In the genomic region with DNA sequence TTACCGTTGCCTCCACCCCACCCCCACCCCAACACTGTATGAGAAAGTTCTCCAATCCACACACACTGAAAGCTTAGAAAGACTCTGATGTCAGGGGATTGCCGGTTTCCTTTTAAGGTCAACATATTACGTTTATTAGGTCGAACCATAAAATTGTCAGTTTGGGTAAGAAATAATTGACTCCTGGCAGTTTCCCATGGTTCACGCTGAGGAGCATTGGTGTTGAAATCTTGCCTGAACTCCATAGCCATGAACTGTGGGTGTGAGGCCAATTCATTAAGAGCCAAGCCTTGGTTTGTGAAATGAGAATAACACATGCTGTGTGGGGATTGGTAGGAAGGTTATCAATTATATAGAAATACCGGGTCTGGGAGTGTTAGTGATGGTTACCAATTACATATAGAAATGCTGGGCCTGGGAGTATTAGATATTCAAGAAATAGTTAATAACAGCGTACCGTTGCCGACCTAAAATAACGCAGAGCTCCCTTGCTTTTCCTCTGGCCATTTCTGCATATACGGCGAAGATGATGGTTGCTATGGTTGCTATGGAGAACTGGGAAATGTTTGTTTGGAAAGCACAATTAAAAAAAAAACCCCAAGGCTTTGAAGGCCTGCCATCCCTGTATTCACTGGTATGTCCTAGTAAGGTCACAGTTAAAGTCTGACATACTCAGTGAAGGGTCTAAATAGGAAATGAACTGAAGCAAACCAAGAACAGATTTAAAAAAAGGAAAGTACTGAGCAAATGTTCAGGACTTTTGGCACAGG, we compare ENCODE assay signal across 26 mouse cellular contexts. TPM values are rescaled to one million over a fixed set of nuclear protein-coding genes. Genes with fewer than 3 reads are reported as not detected.
A peak's percentile ranks its signal among the peaks of the same experiment; 100 is the strongest.
DNase-seq lines count a peak whose midpoint lies in the region; ATAC-seq and TF ChIP-seq lines count a peak whose summit lies in the region.
"Had no signal": no experiment of that assay in that cellular context is flagged by ENCODE, and none has a peak within 500 bp of the region (broad histone marks: within the 10 kb centered on the region; RNA-seq: fewer than 3 reads in every experiment).

No protein-coding gene starts in this region.

- no peak overlapping the region for H3K27ac ChIP-seq in heart, embryonic 10.5 days
- no peak overlapping the region for H3K27ac ChIP-seq in kidney, embryonic 15.5 days
- no peak overlapping the region; the same call in 1 of the 2 replicates for H3K27ac ChIP-seq in midbrain, postnatal 0 days (ENCODE audit: low read depth, low read length)
- H3K27ac ChIP-seq in midbrain, embryonic 13.5 days = no peak overlapping the region
- no peak overlapping the region for H3K27ac ChIP-seq in limb, embryonic 10.5 days
- H3K27ac ChIP-seq: embryonic facial prominence, embryonic 13.5 days; layer of hippocampus, adult 2 months; limb, embryonic 13.5 days; liver, embryonic 14.5 days; midbrain, embryonic 10.5 days; neural tube, embryonic 13.5 days had no signal

- H3K4me3 ChIP-seq in heart, embryonic 10.5 days = no peak overlapping the region
- H3K4me3 ChIP-seq in kidney, embryonic 15.5 days (replicated peaks) = no peak overlapping the region
- no peak overlapping the region for H3K4me3 ChIP-seq in midbrain, postnatal 0 days (ENCODE audit: low read depth, low read length)
- no peak overlapping the region for H3K4me3 ChIP-seq in midbrain, embryonic 13.5 days (replicated peaks)
- H3K4me3 ChIP-seq in limb, embryonic 10.5 days = no peak overlapping the region
- H3K4me3 ChIP-seq: embryonic facial prominence, embryonic 13.5 days; erythroblast, embryonic 14.5 days; heart, embryonic 12.5 days; layer of hippocampus, adult 2 months; limb, embryonic 13.5 days; midbrain, embryonic 10.5 days; myocyte; neural tube, embryonic 13.5 days had no signal

- H3K27me3 ChIP-seq in heart, embryonic 10.5 days (ENCODE audit: insufficient read depth, poor library complexity, severe bottlenecking) = no peaks in the 10 kb centered on the region
- no peaks in the 10 kb centered on the region for H3K27me3 ChIP-seq in kidney, embryonic 15.5 days
- H3K27me3 ChIP-seq in midbrain, postnatal 0 days (ENCODE audit: insufficient read depth, low read length) = no peaks in the 10 kb centered on the region
- no peaks in the 10 kb centered on the region for H3K27me3 ChIP-seq in midbrain, embryonic 13.5 days
- no peaks in the 10 kb centered on the region for H3K27me3 ChIP-seq in limb, embryonic 10.5 days (ENCODE audit: low read depth, poor library complexity, severe bottlenecking)
- H3K27me3 ChIP-seq: embryonic facial prominence, embryonic 13.5 days; heart, embryonic 12.5 days; neural tube, embryonic 13.5 days had no signal

- no peak overlapping the region for H3K9ac ChIP-seq in kidney, embryonic 15.5 days
- H3K9ac ChIP-seq in midbrain, postnatal 0 days (replicated peaks; ENCODE audit: low read length, poor library complexity, severe bottlenecking) = no peak overlapping the region
- no peak overlapping the region for H3K9ac ChIP-seq in midbrain, embryonic 13.5 days (replicated peaks)
- H3K9ac ChIP-seq: embryonic facial prominence, embryonic 13.5 days; heart, embryonic 12.5 days; limb, embryonic 13.5 days; liver, embryonic 14.5 days had no signal

- no peaks in the 10 kb centered on the region for H3K36me3 ChIP-seq in heart, embryonic 10.5 days
- no peaks in the 10 kb centered on the region for H3K36me3 ChIP-seq in kidney, embryonic 15.5 days
- H3K36me3 ChIP-seq in midbrain, postnatal 0 days (ENCODE audit: insufficient read depth, low read length) = no peaks in the 10 kb centered on the region
- H3K36me3 ChIP-seq in midbrain, embryonic 13.5 days = no peaks in the 10 kb centered on the region
- no peaks in the 10 kb centered on the region for H3K36me3 ChIP-seq in limb, embryonic 10.5 days
- H3K36me3 ChIP-seq: embryonic facial prominence, embryonic 13.5 days; heart, embryonic 12.5 days; limb, embryonic 13.5 days; midbrain, embryonic 10.5 days; neural tube, embryonic 13.5 days had no signal

- no peak overlapping the region for H3K4me2 ChIP-seq in kidney, embryonic 15.5 days
- no peak overlapping the region for H3K4me2 ChIP-seq in midbrain, postnatal 0 days (ENCODE audit: low read depth, low read length, poor library complexity, severe bottlenecking)
- H3K4me2 ChIP-seq in midbrain, embryonic 13.5 days (replicated peaks) = no peak overlapping the region
- H3K4me2 ChIP-seq: embryonic facial prominence, embryonic 13.5 days; heart, embryonic 12.5 days had no signal

- DNase-seq in heart, embryonic 10.5 days (ENCODE audit: low spot score) = peak; percentile 3
- DNase-seq in heart, postnatal 4 days = no peak
- DNase-seq in kidney, adult 9 months = peak; percentile 13
- peak; percentile 19 for DNase-seq in midbrain, postnatal 0 days (ENCODE audit: low spot score)
- DNase-seq in limb, embryonic 10.5 days (ENCODE audit: low spot score) = peak; percentile 25
- DNase-seq in ovary, postnatal 36 days (ENCODE audit: low spot score) = no peak
- DNase-seq: adrenal gland, adult 8-10 months; cerebellum, adult 2 months; cerebellum, postnatal 25 days; gastrocnemius, postnatal 10 days; heart, postnatal 14 days; kidney, adult 8-10 months; kidney, postnatal 25 days; thymus, adult 18-20 months had no signal

- WGBS in heart, embryonic 10.5 days = 90% methylated on average over 12 of the region's 12 CpGs
- WGBS in kidney, embryonic 15.5 days = 82% methylated on average over 12 of the region's 12 CpGs
- 66% methylated on average over 12 of the region's 12 CpGs for WGBS in midbrain, postnatal 0 days
- WGBS in midbrain, embryonic 13.5 days = 85% methylated on average over 12 of the region's 12 CpGs
- WGBS in limb, embryonic 10.5 days = 81% methylated on average over 12 of the region's 12 CpGs

- TF ChIP-seq CTCF in midbrain, postnatal 0 days (IDR thresholded peaks at IDR 0.05) = no peak

- no peak for ATAC-seq in kidney, embryonic 15.5 days (replicated peaks; ENCODE audit: low FRiP score)
- ATAC-seq in midbrain, postnatal 0 days (ENCODE audit: low FRiP score) = no peak
- no peak for ATAC-seq in midbrain, embryonic 13.5 days
- ATAC-seq: CD4-positive, CD25-positive, alpha-beta regulatory T cell, adult 4 months had no signal

- peaks cover 17% of the 10 kb centered on the region for H3K4me1 ChIP-seq in heart, embryonic 10.5 days
- H3K4me1 ChIP-seq in kidney, embryonic 15.5 days = peaks cover 31% of the 10 kb centered on the region
- H3K4me1 ChIP-seq in midbrain, postnatal 0 days (ENCODE audit: insufficient read depth, low read length) = peaks cover 5% of the 10 kb centered on the region; the same call in 1 of the 2 replicates
- peaks cover 28% of the 10 kb centered on the region for H3K4me1 ChIP-seq in midbrain, embryonic 13.5 days (replicated peaks)
- H3K4me1 ChIP-seq in limb, embryonic 10.5 days = peaks cover 59% of the 10 kb centered on the region

- no peaks in the 10 kb centered on the region for H3K9me3 ChIP-seq in heart, embryonic 10.5 days
- H3K9me3 ChIP-seq in kidney, embryonic 15.5 days (replicated peaks) = no peaks in the 10 kb centered on the region
- no peaks in the 10 kb centered on the region for H3K9me3 ChIP-seq in midbrain, postnatal 0 days (ENCODE audit: low read length)
- no peaks in the 10 kb centered on the region for H3K9me3 ChIP-seq in midbrain, embryonic 13.5 days
- H3K9me3 ChIP-seq in limb, embryonic 10.5 days (replicated peaks) = no peaks in the 10 kb centered on the region
- H3K9me3 ChIP-seq: embryonic facial prominence, embryonic 13.5 days; heart, embryonic 12.5 days; limb, embryonic 13.5 days; midbrain, embryonic 10.5 days; neural tube, embryonic 13.5 days had no signal

RNA-seq across cellular contexts. Expression of gene Amigo2, which starts 28.7 kb away (rescaled TPM):
- 3.2 and 4.6 TPM in 2 replicates for polyA plus RNA-seq in heart, embryonic 10.5 days (2016; fragmentation: Nextera tagmentation; extraction: Ambion mirVana)
- total RNA-seq in heart, postnatal 4 days (2021) = 1 to 10 TPM; 6.2 to 6.8 TPM
- 11.9 TPM in 2 replicates for polyA plus RNA-seq in kidney, embryonic 15.5 days (2015; fragmentation: Nextera tagmentation; extraction: Ambion mirVana)
- total RNA-seq in midbrain, postnatal 0 days (2014; rRNA removed) = 21.8 and 22.4 TPM in 2 replicates
- polyA plus RNA-seq in midbrain, postnatal 0 days (2015; fragmentation: Nextera tagmentation; extraction: Ambion mirVana) = 17.4 and 20.1 TPM in 2 replicates
- polyA plus RNA-seq in midbrain, embryonic 13.5 days (2015; fragmentation: Nextera tagmentation; extraction: Ambion mirVana) = 8.2 and 9.6 TPM in 2 replicates
- 2.5 and 2.9 TPM in 2 replicates for polyA plus RNA-seq in limb, embryonic 10.5 days (2016; fragmentation: Nextera tagmentation; extraction: Ambion mirVana)
- polyA plus RNA-seq: erythroblast, embryonic 14.5 days had no signal

RNA-seq across cellular contexts. Expression of gene Pced1b, which starts 28.9 kb away (rescaled TPM):
- 2.3 and 2.4 TPM in 2 replicates for polyA plus RNA-seq in heart, embryonic 10.5 days (2016; fragmentation: Nextera tagmentation; extraction: Ambion mirVana)
- 1 to 10 TPM; 4.8 to 5.1 TPM for total RNA-seq in heart, postnatal 4 days (2021)
- polyA plus RNA-seq in kidney, embryonic 15.5 days (2015; fragmentation: Nextera tagmentation; extraction: Ambion mirVana) = 5.5 and 5.8 TPM in 2 replicates
- total RNA-seq in midbrain, postnatal 0 days (2014; rRNA removed) = 8.8 and 10.4 TPM in 2 replicates
- polyA plus RNA-seq in midbrain, postnatal 0 days (2015; fragmentation: Nextera tagmentation; extraction: Ambion mirVana) = 7.0 and 8.1 TPM in 2 replicates
- 4.0 and 4.7 TPM in 2 replicates for polyA plus RNA-seq in midbrain, embryonic 13.5 days (2015; fragmentation: Nextera tagmentation; extraction: Ambion mirVana)
- 3.6 and 3.7 TPM in 2 replicates for polyA plus RNA-seq in limb, embryonic 10.5 days (2016; fragmentation: Nextera tagmentation; extraction: Ambion mirVana)

Comparison
In these comparisons a context has a peak if more than half of its experiments do, and no peak if none do; other contexts are left out.
1. DNase-seq: peak in heart, embryonic 10.5 days (single experiment), kidney, adult 9 months (single experiment), midbrain, postnatal 0 days (single experiment) and limb, embryonic 10.5 days (single experiment); none in heart, postnatal 4 days (single experiment) and ovary, postnatal 36 days (single experiment).